Mouse (Mus musculus): ENCODE data around the gene Kndc1. TPM values are rescaled to one million over a fixed set of nuclear protein-coding genes. Genes with fewer than 3 reads are reported as not detected.

The Kndc1 gene
- polyA plus RNA-seq, 1 experiment, result 5.4 TPM

DNA sequence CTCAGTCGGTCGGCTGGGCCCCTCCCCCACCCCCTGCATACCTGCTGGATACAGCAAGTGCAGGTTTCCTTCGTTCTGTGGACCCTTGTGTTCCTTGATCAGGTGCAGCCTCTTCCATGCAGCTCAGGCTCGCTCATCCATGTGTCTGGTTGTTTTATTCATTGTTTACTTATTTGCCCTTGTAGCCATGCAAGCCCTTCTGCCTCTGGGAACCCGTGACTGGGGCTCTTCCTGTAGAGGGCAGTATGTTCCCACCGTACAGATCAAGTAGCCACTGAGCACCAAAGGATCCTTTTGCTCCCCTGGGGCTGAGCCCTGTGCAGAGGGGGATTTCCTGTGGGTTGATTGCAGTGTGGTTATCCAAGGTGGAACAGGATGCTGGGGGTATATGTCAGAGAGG lies 11.2 kb downstream of the Kndc1 start:
- Histone ChIP-seq H3K9me3 (replicated peaks; ENCODE audit: control insufficient read depth, insufficient read depth, low read length, poor library complexity, severe bottlenecking) (no peaks in the 10 kb centered on the region), H3K36me3 (ENCODE audit: control insufficient read depth, insufficient read depth, low read length, poor library complexity, severe bottlenecking) (no peaks in the 10 kb centered on the region), H3K4me3 (ENCODE audit: low read depth, low read length) (peak overlapping the region; percentile 18), H3K4me1 (ENCODE audit: control insufficient read depth, insufficient read depth, low read length) (no peaks in the 10 kb centered on the region), H3K9ac (ENCODE audit: low read depth, poor library complexity, severe bottlenecking) (no peak overlapping the region), H3K27ac (ENCODE audit: insufficient read depth, low read length) (no peak overlapping the region), H3K27me3 (ENCODE audit: control insufficient read depth, insufficient read depth, low read length, poor library complexity, severe bottlenecking) (no peaks in the 10 kb centered on the region)
- TF ChIP-seq POLR2A (IDR thresholded peaks at IDR 0.05; ENCODE audit: insufficient read depth, low read length) (no peak), CTCF (IDR thresholded peaks at IDR 0.05; ENCODE audit: low read depth, low read length) (peak; percentile 80), EP300 (IDR thresholded peaks at IDR 0.05; ENCODE audit: insufficient read depth, low read depth, low read length) (0 out of 2 replicates have a peak, but pooled peaks have one; percentile 14)

DNA sequence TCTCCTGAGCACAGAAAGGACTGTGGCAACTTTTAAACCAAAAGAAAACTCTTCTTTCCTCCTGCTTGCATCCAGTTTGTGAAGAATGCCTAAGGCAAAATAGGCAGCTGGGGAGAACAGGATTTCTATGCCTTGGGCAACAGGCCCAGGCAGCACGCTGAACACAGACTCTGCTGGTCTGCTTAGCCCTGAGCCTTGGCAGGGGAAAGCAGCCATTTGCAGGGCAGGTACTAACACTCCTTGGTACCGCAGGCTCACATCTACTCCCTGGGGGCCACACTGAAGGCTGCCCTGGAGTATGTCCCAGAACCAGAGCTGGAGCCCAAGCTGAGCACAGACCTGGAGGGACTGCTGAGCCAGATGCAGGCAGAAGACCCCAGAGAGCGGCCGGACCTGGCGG lies 13.7 kb downstream of the Kndc1 start:
- Histone ChIP-seq H3K27ac (ENCODE audit: insufficient read depth, low read length) (peak overlapping the region; percentile 40), H3K27me3 (ENCODE audit: control insufficient read depth, insufficient read depth, low read length, poor library complexity, severe bottlenecking) (no peaks in the 10 kb centered on the region), H3K4me1 (ENCODE audit: control insufficient read depth, insufficient read depth, low read length) (no peaks in the 10 kb centered on the region), H3K4me3 (ENCODE audit: low read depth, low read length) (peak overlapping the region; percentile 33), H3K36me3 (ENCODE audit: control insufficient read depth, insufficient read depth, low read length, poor library complexity, severe bottlenecking) (no peaks in the 10 kb centered on the region), H3K9ac (ENCODE audit: low read depth, poor library complexity, severe bottlenecking) (no peak overlapping the region; the same call in 1 of the 2 replicates), H3K9me3 (replicated peaks; ENCODE audit: control insufficient read depth, insufficient read depth, low read length, poor library complexity, severe bottlenecking) (no peaks in the 10 kb centered on the region)
- no peak for TF ChIP-seq EP300 (IDR thresholded peaks at IDR 0.05; ENCODE audit: insufficient read depth, low read depth, low read length)
- no peak for TF ChIP-seq POLR2A (IDR thresholded peaks at IDR 0.05; ENCODE audit: insufficient read depth, low read length)
- TF ChIP-seq CTCF (IDR thresholded peaks at IDR 0.05; ENCODE audit: low read depth, low read length), result no peak

- Histone ChIP-seq H3K9me3 (replicated peaks; ENCODE audit: control insufficient read depth, insufficient read depth, low read length, poor library complexity, severe bottlenecking) (no peaks in the 10 kb centered on the region), H3K27ac (ENCODE audit: insufficient read depth, low read length) (no peak overlapping the region), H3K4me1 (ENCODE audit: control insufficient read depth, insufficient read depth, low read length) (peaks cover 2% of the 10 kb centered on the region), H3K9ac (ENCODE audit: low read depth, poor library complexity, severe bottlenecking) (no peak overlapping the region), H3K36me3 (ENCODE audit: control insufficient read depth, insufficient read depth, low read length, poor library complexity, severe bottlenecking) (no peaks in the 10 kb centered on the region), H3K27me3 (ENCODE audit: control insufficient read depth, insufficient read depth, low read length, poor library complexity, severe bottlenecking) (no peaks in the 10 kb centered on the region), H3K4me3 (ENCODE audit: low read depth, low read length) (no peak overlapping the region)
- TF ChIP-seq EP300 (IDR thresholded peaks at IDR 0.05; ENCODE audit: insufficient read depth, low read depth, low read length), result no peak
- TF ChIP-seq CTCF (IDR thresholded peaks at IDR 0.05; ENCODE audit: low read depth, low read length), result no peak
- TF ChIP-seq POLR2A (IDR thresholded peaks at IDR 0.05; ENCODE audit: insufficient read depth, low read length), result no peak
These were observed 15.0 kb downstream of the Kndc1 start for GRCm38 (mm10) chr7:139909469-139909868.

- Histone ChIP-seq H3K27me3 (ENCODE audit: control insufficient read depth, insufficient read depth, low read length, poor library complexity, severe bottlenecking) (no peaks in the 10 kb centered on the region), H3K27ac (ENCODE audit: insufficient read depth, low read length) (no peak overlapping the region), H3K4me3 (ENCODE audit: low read depth, low read length) (no peak overlapping the region), H3K36me3 (ENCODE audit: control insufficient read depth, insufficient read depth, low read length, poor library complexity, severe bottlenecking) (no peaks in the 10 kb centered on the region), H3K9ac (ENCODE audit: low read depth, poor library complexity, severe bottlenecking) (no peak overlapping the region), H3K4me1 (ENCODE audit: control insufficient read depth, insufficient read depth, low read length) (peaks cover 2% of the 10 kb centered on the region), H3K9me3 (replicated peaks; ENCODE audit: control insufficient read depth, insufficient read depth, low read length, poor library complexity, severe bottlenecking) (no peaks in the 10 kb centered on the region)
- TF ChIP-seq EP300 (IDR thresholded peaks at IDR 0.05; ENCODE audit: insufficient read depth, low read depth, low read length) (no peak), CTCF (IDR thresholded peaks at IDR 0.05; ENCODE audit: low read depth, low read length) (no peak), POLR2A (IDR thresholded peaks at IDR 0.05; ENCODE audit: insufficient read depth, low read length) (no peak)
These were observed 15.8 kb downstream of the Kndc1 start for GRCm38 (mm10) chr7:139910204-139910835.

DNA sequence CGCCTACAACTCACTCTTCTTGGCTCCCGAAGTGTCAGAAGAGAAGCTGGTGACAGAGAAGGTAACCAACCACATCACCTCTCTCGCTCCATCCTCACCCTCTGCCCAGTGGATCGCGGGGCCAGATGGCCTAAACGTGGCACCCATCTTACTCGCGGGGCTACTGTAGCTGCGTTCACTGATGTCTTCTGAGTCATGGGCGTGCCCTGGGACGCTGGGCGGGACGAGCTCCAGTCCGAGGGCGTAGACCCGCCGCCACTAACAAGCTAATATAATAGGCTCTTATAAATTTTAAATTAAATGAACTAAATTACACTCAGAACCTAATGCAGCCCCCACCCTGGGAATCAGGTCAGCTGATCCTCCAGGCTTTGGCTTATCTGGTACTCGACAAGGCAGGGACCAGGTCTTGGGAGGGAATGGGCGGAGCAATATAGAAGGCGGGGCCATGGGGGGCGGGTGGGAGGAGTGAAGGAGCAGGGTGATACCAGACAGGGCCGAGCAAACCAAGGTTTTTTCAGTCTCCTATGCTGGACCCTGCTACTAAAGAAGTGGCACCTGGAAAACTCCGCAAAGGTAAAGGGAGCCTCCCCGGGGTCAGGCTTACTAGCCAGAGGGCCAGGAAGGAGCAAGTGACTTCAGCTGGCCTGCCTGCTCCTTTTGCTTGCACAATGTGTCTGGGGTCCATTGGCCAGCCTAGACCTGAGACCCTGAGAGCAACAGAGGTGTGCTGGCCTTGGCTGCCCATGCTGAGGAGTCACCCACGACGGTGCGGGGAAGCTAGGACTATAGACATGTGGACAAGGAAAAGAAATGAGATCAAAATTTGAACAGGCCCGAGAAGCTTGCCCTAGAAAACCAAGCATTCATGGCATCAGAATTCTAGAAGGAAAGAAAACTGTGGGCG lies 19.9 kb downstream of the Kndc1 start:
- TF ChIP-seq EP300 (IDR thresholded peaks at IDR 0.05; ENCODE audit: insufficient read depth, low read depth, low read length), result no peak
- TF ChIP-seq POLR2A (IDR thresholded peaks at IDR 0.05; ENCODE audit: insufficient read depth, low read length), result peak; percentile 24
- Histone ChIP-seq H3K4me3 (ENCODE audit: low read depth, low read length) (peak overlapping the region; percentile 90), H3K9me3 (replicated peaks; ENCODE audit: control insufficient read depth, insufficient read depth, low read length, poor library complexity, severe bottlenecking) (no peaks in the 10 kb centered on the region), H3K27me3 (ENCODE audit: control insufficient read depth, insufficient read depth, low read length, poor library complexity, severe bottlenecking) (no peaks in the 10 kb centered on the region), H3K36me3 (ENCODE audit: control insufficient read depth, insufficient read depth, low read length, poor library complexity, severe bottlenecking) (no peaks in the 10 kb centered on the region), H3K9ac (ENCODE audit: low read depth, poor library complexity, severe bottlenecking) (peak overlapping the region; percentile 23), H3K27ac (ENCODE audit: insufficient read depth, low read length) (peak overlapping the region; percentile 46; the same call in 1 of the 2 replicates), H3K4me1 (ENCODE audit: control insufficient read depth, insufficient read depth, low read length) (peaks cover 2% of the 10 kb centered on the region)

All from ES-Bruce4 (cell line).